Mouse (Mus musculus): Measurements from ENCODE around the gene Wdr70.

DNA sequence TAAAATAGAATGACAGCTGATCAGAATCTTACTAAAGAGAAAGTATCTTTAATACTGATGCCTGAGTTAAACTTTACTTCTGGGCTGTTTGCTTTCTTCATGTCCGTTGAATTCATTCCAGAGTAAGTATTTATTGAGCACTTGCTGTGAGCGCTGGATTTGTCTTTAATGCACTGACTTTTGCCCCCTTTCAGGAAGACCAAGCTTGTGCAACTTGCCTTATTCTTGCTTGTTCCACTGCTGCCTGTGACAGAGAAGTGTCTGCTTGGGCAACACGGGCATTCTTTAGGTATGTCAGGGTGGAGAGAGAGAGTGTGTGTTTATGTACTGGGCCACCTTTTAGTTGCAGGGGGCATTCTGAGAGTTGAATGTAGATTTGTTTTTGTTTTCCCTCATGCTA is 32.3 kb upstream of the Wdr70 start:
- no peak for TF ChIP-seq HCFC1 (IDR thresholded peaks at IDR 0.05; ENCODE audit: low read depth, low read length)
- TF ChIP-seq POLR2A (IDR thresholded peaks at IDR 0.05; ENCODE audit: low read depth, low read length), result no peak
- no peak for TF ChIP-seq CTCF (conservative IDR thresholded peaks at IDR 0.05 in 1 of 2, IDR thresholded peaks at IDR 0.05 in 1 of 2; ENCODE audit: low read depth in 2 of 2, low read length in 2 of 2)
- TF ChIP-seq ZC3H11A (IDR thresholded peaks at IDR 0.05; ENCODE audit: low read depth, low read length), result no peak
- no peak for TF ChIP-seq IRF4 (IDR thresholded peaks at IDR 0.05; ENCODE audit: low read depth, low read length)
